Mouse (Mus musculus): ENCODE data around the gene Hsph1. TPM values are rescaled to one million over a fixed set of nuclear protein-coding genes. Genes with fewer than 3 reads are reported as not detected.

Gene Hsph1
- polyA plus RNA-seq, 1 experiment from 2014 or later, result 7.3 TPM

DNA sequence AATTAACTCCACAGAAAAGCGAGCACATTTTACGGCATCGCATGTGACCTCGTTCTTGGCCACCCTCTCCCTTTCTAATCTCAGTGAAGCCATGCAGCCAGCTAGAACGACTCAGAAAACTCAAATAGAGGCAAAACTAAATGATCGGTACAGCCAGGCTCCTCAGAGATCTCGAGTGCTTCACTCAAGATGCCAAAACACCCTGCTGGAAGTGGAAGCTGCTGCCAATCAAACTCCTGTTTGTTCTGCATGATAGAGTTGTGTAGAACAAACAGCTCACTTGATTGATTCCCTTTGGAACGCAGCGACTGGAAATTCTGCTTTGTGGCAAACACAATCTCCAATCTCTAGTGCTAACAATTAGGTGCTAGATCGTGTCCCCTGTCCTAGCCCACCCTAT lies 59.2 kb downstream of the Hsph1 start:
- Histone ChIP-seq H3K36me3 (ENCODE audit: insufficient read depth, low read length) (no peaks in the 10 kb centered on the region), H3K27ac (ENCODE audit: low read length) (no peak overlapping the region), H3K4me3 (ENCODE audit: low read depth, low read length) (no peak overlapping the region), H3K27me3 (replicated peaks; ENCODE audit: insufficient read depth, low read length) (no peaks in the 10 kb centered on the region), H3K9ac (replicated peaks; ENCODE audit: low read depth) (no peak overlapping the region), H3K4me1 (ENCODE audit: insufficient read depth, low read depth, low read length) (no peaks in the 10 kb centered on the region), H3K9me3 (ENCODE audit: low read length) (no peaks in the 10 kb centered on the region), H3K4me2 (replicated peaks; ENCODE audit: low read depth, low read length) (no peak overlapping the region)
- DNase-seq (ENCODE audit: low spot score), result no peak
- TF ChIP-seq CTCF (IDR thresholded peaks at IDR 0.05) (no peak), EP300 (IDR thresholded peaks at IDR 0.05) (no peak)
- ATAC-seq, result no peak
- WGBS, result 32% methylated on average over 10 of the region's 10 CpGs

- no peak overlapping the region for H3K4me2 ChIP-seq (replicated peaks; ENCODE audit: low read depth, low read length)
- no peak overlapping the region for H3K9ac ChIP-seq (replicated peaks; ENCODE audit: low read depth)
- H3K4me1 ChIP-seq (ENCODE audit: insufficient read depth, low read depth, low read length), result no peaks in the 10 kb centered on the region
- H3K27ac ChIP-seq (ENCODE audit: low read length), result no peak overlapping the region
- H3K9me3 ChIP-seq (ENCODE audit: low read length), result no peaks in the 10 kb centered on the region
- no peak overlapping the region for H3K4me3 ChIP-seq (ENCODE audit: low read depth, low read length)
- no peak for TF ChIP-seq CTCF (IDR thresholded peaks at IDR 0.05)
- no peak for TF ChIP-seq EP300 (IDR thresholded peaks at IDR 0.05)
- WGBS, result 43% methylated on average over 13 of the region's 13 CpGs
- H3K27me3 ChIP-seq (replicated peaks; ENCODE audit: insufficient read depth, low read length), result no peaks in the 10 kb centered on the region
- H3K36me3 ChIP-seq (ENCODE audit: insufficient read depth, low read length), result no peaks in the 10 kb centered on the region
- peak; percentile 50 for DNase-seq (ENCODE audit: low spot score)
- ATAC-seq, result no peak
Measured at GRCm38 (mm10) chr5:149568993-149569392, 67.2 kb downstream of the Hsph1 start.

DNA sequence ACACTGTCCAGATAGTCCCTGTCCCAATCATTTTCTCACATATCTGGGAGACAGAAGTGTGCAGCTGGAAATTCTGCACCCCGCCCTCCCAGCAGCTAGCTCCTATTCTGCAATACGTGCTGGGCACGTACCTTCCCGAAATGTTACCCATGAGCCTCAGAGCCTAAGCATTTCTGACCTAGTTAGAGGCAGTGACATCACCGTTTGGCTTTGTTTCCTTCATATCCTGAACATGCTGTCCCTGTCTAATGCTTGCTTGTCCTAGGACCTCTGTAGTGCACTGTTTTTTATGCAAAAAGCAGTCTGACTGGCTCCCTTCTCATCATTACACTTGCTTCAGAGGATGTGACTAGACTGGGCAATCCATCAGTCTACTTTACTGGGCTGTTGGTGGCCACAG lies 69.2 kb downstream of the Hsph1 start:
- Histone ChIP-seq H3K4me1 (ENCODE audit: insufficient read depth, low read depth, low read length) (no peaks in the 10 kb centered on the region), H3K27ac (ENCODE audit: low read length) (no peak overlapping the region), H3K36me3 (ENCODE audit: insufficient read depth, low read length) (no peaks in the 10 kb centered on the region), H3K9ac (replicated peaks; ENCODE audit: low read depth) (no peak overlapping the region), H3K9me3 (ENCODE audit: low read length) (no peaks in the 10 kb centered on the region), H3K4me3 (ENCODE audit: low read depth, low read length) (no peak overlapping the region), H3K4me2 (replicated peaks; ENCODE audit: low read depth, low read length) (no peak overlapping the region), H3K27me3 (replicated peaks; ENCODE audit: insufficient read depth, low read length) (no peaks in the 10 kb centered on the region)
- DNase-seq (ENCODE audit: low spot score) (peak; percentile 83), ATAC-seq (peak; percentile 94)
- TF ChIP-seq CTCF (IDR thresholded peaks at IDR 0.05), result no peak
- TF ChIP-seq EP300 (IDR thresholded peaks at IDR 0.05), result peak; percentile 98
- 66% methylated on average over 5 of the region's 5 CpGs for WGBS

DNA sequence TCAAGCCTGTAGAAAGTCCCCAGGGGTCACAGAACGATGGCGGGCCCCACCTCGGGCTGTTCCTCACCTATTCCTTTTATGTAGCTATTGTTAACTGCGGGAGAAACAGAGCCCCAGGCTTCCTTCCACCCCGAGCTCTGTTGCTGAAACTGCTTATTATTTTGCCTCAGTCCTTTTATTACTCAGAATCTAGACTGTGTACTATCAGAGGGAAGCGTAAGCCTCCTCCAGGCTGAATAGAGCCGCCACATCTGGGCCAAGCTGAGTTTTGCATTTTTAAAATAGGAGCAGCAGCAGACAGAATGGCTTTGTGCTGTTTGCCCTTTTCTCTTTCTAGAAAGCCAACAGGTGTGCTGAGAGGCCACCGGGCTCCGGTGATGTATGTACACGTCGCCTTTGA lies 70.2 kb downstream of the Hsph1 start:
- WGBS, result 64% methylated on average over 11 of the region's 11 CpGs
- Histone ChIP-seq H3K9ac (replicated peaks; ENCODE audit: low read depth) (no peak overlapping the region), H3K9me3 (ENCODE audit: low read length) (no peaks in the 10 kb centered on the region), H3K4me3 (ENCODE audit: low read depth, low read length) (no peak overlapping the region), H3K36me3 (ENCODE audit: insufficient read depth, low read length) (no peaks in the 10 kb centered on the region), H3K27me3 (replicated peaks; ENCODE audit: insufficient read depth, low read length) (no peaks in the 10 kb centered on the region), H3K4me2 (replicated peaks; ENCODE audit: low read depth, low read length) (no peak overlapping the region), H3K4me1 (ENCODE audit: insufficient read depth, low read depth, low read length) (no peaks in the 10 kb centered on the region), H3K27ac (ENCODE audit: low read length) (no peak overlapping the region)
- ATAC-seq (no peak), DNase-seq (ENCODE audit: low spot score) (no peak)
- TF ChIP-seq CTCF (IDR thresholded peaks at IDR 0.05), result no peak

Other genes with a start within 250 kb of the Hsph1 start
- gene Medag, start 224.6 kb downstream of the Hsph1 start, polyA plus RNA-seq (2015; fragmentation: Nextera tagmentation; extraction: Ambion mirVana), result 2.0 and 2.3 TPM in 2 replicates
- gene Tex26, start 196.7 kb downstream of the Hsph1 start, polyA plus RNA-seq (2015; fragmentation: Nextera tagmentation; extraction: Ambion mirVana), result 3.0 and 4.9 TPM in 2 replicates
- gene Wdr95, start 107.7 kb downstream of the Hsph1 start, polyA plus RNA-seq (2015; fragmentation: Nextera tagmentation; extraction: Ambion mirVana), result 0.29 and 0.36 TPM in 2 replicates
- 5.0 and 5.1 TPM in 2 replicates for gene B3glct, start 41.9 kb upstream of the Hsph1 start, polyA plus RNA-seq (2015; fragmentation: Nextera tagmentation; extraction: Ambion mirVana)